Mouse (Mus musculus) thymus, adult 2 months (tissue): ENCODE measurements at regions not wholly inside any gene's neighbourhood (a gene's known extent, or its start where the extent isn't known, plus 50 kb on each side); places are given as distances from the start of the nearest gene placed in this dataset.
"Not testable (repeated sequence)": the region's sequence is repeated elsewhere in the genome, so short reads cannot be mapped to it uniquely, and the experiment has no call there.

ENCODE experiments used
- DNase-seq: peaks from one replicate; pipeline ENCODE4 v3.0.0; 2021
- H3K27ac ChIP-seq: fragments of 200-500 bp; 2 replicates; pipeline ENCODE4 v1.5.1; 2012; ENCODE audit warnings: low read length, control low read depth; ENCODE audit not compliant: control insufficient read depth, insufficient read depth
- H3K27me3 ChIP-seq: fragments of 200-500 bp; 2 replicates; pipeline ENCODE4 v1.6.1; 2012; ENCODE audit warnings: mild to moderate bottlenecking, low read length, moderate library complexity, mixed read lengths; ENCODE audit not compliant: control insufficient read depth, insufficient read depth
- H3K36me3 ChIP-seq: fragments of 200-500 bp; 2 replicates; pipeline ENCODE4 v1.6.1; 2012; ENCODE audit warnings: mild to moderate bottlenecking, low read length, moderate library complexity; ENCODE audit not compliant: control insufficient read depth, insufficient read depth
- H3K4me1 ChIP-seq: fragments of 200-500 bp; replicated peaks from 2 replicates; pipeline ENCODE4 v1.6.1; 2012; ENCODE audit warnings: low read length; ENCODE audit not compliant: control insufficient read depth, insufficient read depth
- H3K4me3 ChIP-seq: fragments of 200-500 bp; 2 replicates; pipeline ENCODE4 v1.5.1; 2012; ENCODE audit warnings: mild to moderate bottlenecking, low read length, control low read depth, moderate library complexity; ENCODE audit not compliant: control insufficient read depth, insufficient read depth
- CTCF ChIP-seq: fragments of 200-500 bp; IDR thresholded peaks from 2 replicates; pipeline ENCODE4 v1.5.1; 2012; ENCODE audit warnings: mild to moderate bottlenecking, control low read depth, low read length, moderate library complexity, borderline replicate concordance; ENCODE audit not compliant: control insufficient read depth, poor library complexity, insufficient read depth; ENCODE audit errors: extremely low read depth
- POLR2A ChIP-seq: fragments of 200-500 bp; IDR thresholded peaks from 2 replicates; pipeline ENCODE4 v1.6.1; 2012; ENCODE audit warnings: mild to moderate bottlenecking, low read length, control low read depth, moderate library complexity; ENCODE audit not compliant: control insufficient read depth, poor library complexity, insufficient read depth; ENCODE audit errors: extremely low read depth
- WGBS: fragments of 180-500 bp; shearing (Covaris S2); methylation state at CpG from one replicate; pipeline ENCODE4 v1.1.7; 2018; 5-methylcytosine and 5-hydroxymethylcytosine counted together

GRCm38 (mm10) chr12:45287759-45288158 is 213.2 kb upstream of the Stxbp6 start:
- Histone ChIP-seq H3K27ac (no peak overlapping the region), H3K4me1 (no peaks in the 10 kb centered on the region), H3K36me3 (no peaks in the 10 kb centered on the region), H3K4me3 (no peak overlapping the region), H3K27me3 (no peaks in the 10 kb centered on the region)
- no peak for TF ChIP-seq CTCF
- TF ChIP-seq POLR2A = no peak
- DNase-seq = no peak
- WGBS = 52% methylated on average over 2 of the region's 2 CpGs

DNA sequence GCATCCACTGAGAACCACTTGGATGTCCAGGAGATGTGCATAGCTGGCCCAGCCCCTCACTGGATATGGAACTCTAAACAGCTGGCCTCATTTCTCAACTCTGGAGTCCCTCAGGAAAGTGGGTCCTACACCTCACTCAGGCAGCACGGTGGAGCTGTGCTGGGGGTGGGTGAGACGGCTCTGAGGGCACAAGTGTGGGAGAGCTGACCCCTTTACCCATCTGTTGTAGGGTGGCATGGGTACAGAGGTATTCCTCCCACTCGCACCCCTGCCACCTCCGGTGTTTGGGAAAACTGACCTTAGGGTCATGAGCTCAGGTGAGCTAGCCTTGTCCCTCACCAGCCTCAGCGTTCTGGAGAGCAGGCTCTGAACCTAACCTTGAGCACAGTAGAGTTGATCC is 181.8 kb upstream of the Stxbp6 start:
- no peaks in the 10 kb centered on the region for H3K4me1 ChIP-seq
- DNase-seq = no peak
- no peak overlapping the region for H3K4me3 ChIP-seq
- no peak for TF ChIP-seq POLR2A
- no peak for TF ChIP-seq CTCF
- H3K27ac ChIP-seq = no peak overlapping the region
- no peaks in the 10 kb centered on the region for H3K27me3 ChIP-seq
- no peaks in the 10 kb centered on the region for H3K36me3 ChIP-seq
- WGBS = 98% methylated on average over 5 of the region's 5 CpGs

DNA sequence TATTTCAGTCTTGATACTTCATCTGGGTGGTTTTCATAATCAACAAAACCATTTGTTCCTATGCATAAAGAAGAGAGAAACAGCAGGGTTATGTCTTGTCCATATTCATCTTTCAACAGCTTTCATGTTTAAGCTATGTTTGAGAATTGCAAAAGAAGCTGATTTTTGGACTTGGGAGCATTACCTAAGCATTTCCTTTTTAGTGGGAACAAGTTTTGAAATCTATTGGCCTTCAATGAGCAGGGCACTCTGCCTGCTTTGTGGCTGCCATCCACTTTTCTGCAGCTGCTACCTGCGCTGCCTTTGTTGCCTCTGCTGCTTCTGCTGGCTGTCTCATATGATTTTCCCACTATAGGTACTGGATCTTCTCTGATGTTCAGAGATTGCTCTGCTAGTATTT is 136.6 kb upstream of the Stxbp6 start:
- Histone ChIP-seq H3K27ac (no peak overlapping the region), H3K36me3 (no peaks in the 10 kb centered on the region), H3K4me3 (no peak overlapping the region), H3K27me3 (no peaks in the 10 kb centered on the region), H3K4me1 (no peaks in the 10 kb centered on the region)
- TF ChIP-seq POLR2A (no peak), CTCF (no peak)
- WGBS = 87% methylated on average over 1 of the region's 1 CpGs
- no peak for DNase-seq

DNA sequence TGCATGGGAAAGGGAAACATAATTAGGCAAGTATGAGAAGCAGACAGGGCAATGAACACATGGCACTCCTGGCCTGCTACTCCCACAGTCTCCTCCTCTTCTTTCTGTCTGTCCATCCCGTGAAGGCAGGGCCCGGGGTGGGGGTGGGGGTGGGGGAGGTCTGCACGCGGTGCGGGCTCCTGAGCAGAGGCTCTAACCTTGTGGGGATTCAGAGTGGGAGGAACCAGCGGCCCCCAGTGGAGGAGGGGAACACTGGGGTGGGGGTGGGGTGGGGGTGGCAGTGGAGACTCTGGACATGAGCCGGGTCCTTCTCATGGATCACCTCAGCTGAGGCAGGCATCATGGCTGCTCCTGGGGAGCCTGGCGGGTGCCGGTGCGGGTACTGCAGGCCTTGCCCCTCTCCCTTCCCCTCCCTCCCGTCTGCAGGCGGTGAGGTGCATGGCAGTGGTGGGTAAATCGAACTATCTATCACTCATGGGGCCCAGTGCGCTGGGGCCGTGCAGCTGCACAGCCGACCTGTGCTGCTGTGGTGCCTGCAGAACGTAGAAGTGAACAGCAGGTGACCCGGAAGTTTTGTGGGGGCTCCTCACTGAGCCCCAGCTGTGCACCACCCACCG is 120.9 kb upstream of the Stxbp6 start:
- H3K27ac ChIP-seq = no peak overlapping the region
- no peak overlapping the region for H3K4me3 ChIP-seq
- H3K36me3 ChIP-seq = no peaks in the 10 kb centered on the region
- 85% methylated on average over 18 of the region's 19 CpGs for WGBS
- H3K27me3 ChIP-seq = no peaks in the 10 kb centered on the region
- no peak for DNase-seq
- TF ChIP-seq POLR2A (no peak), CTCF (no peak)
- H3K4me1 ChIP-seq = no peaks in the 10 kb centered on the region

DNA sequence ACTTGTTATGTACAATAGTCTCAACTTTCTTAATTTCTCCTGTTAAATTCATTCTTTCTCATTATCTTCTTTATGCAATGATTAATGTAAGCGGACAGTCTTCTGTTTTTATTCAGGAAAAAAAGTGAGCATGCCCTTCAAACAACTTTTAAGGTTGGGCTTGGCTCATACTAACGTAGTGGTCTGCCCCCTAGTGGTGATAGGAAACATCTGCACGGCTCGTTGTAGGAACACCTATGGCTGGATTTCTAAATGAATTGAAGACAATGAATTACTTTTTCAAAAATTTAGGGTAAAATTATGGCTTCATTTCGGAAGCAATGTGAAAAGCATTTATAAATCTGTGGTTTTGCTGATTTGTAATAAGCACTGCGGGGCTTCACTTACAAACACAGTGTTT is 112.6 kb upstream of the Stxbp6 start:
- H3K36me3 ChIP-seq = no peaks in the 10 kb centered on the region
- H3K27me3 ChIP-seq = no peaks in the 10 kb centered on the region
- H3K27ac ChIP-seq = no peak overlapping the region
- TF ChIP-seq POLR2A = no peak
- TF ChIP-seq CTCF = no peak
- peak; percentile 5 for DNase-seq
- no peak overlapping the region for H3K4me3 ChIP-seq
- H3K4me1 ChIP-seq = no peaks in the 10 kb centered on the region
- 17% methylated on average over 6 of the region's 6 CpGs for WGBS

GRCm38 (mm10) chr12:45184510-45184909 is 110.0 kb upstream of the Stxbp6 start:
- Histone ChIP-seq H3K36me3 (no peaks in the 10 kb centered on the region), H3K27ac (no peak overlapping the region), H3K4me1 (no peaks in the 10 kb centered on the region), H3K27me3 (no peaks in the 10 kb centered on the region), H3K4me3 (no peak overlapping the region)
- WGBS = 55% methylated on average over 3 of the region's 3 CpGs
- TF ChIP-seq CTCF (no peak), POLR2A (no peak)
- no peak for DNase-seq

DNA sequence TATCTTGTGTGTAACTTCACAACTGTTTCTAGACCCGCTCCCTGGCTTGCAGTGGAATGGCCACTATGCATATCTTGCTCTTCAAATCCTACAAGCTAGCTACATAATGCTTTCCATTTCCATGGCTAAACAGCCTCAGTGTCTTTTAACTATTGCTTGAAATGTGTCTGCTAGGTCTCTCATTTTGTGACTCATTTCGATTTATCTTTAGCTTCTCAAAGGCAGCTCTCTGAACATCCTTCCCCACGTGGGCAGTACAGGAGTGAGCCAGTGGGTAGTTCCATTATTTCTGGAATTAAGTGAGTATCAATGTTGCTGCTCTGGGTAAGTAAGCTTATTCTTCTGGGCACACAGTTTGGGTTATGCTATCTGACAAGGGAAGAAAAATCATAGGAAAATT is 102.9 kb upstream of the Stxbp6 start:
- no peak for DNase-seq
- Histone ChIP-seq H3K36me3 (no peaks in the 10 kb centered on the region), H3K4me3 (no peak overlapping the region), H3K27me3 (no peaks in the 10 kb centered on the region), H3K4me1 (no peaks in the 10 kb centered on the region), H3K27ac (no peak overlapping the region)
- 92% methylated on average over 3 of the region's 3 CpGs for WGBS
- TF ChIP-seq CTCF (no peak), POLR2A (no peak)

DNA sequence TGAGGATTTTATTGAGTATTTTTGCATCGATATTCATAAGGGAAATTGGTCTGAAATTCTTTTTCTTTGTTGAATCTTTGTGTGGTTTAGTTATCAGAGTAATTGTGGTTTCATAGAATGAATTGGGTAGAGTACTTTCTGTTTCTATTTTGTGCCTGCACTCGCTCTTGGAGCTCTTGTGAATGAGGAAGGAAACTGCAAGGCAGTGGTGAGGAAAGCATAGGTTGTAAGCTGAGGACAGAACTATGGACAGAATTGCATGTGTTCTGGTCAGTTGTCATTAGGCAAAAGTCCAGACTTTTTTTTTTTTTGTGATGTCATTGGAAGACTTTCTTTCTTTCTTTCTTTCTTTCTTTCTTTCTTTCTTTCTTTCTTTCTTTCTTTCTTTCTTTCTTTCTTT is 100.8 kb upstream of the Stxbp6 start:
- 7% methylated on average over 2 of the region's 2 CpGs for WGBS
- not testable (repeated sequence) for H3K4me1 ChIP-seq, H3K27ac ChIP-seq, DNase-seq, H3K27me3 ChIP-seq, H3K36me3 ChIP-seq, H3K4me3 ChIP-seq
